Mouse (Mus musculus) forebrain, postnatal 0 days (tissue): ENCODE results near the gene Spata18. TPM values are rescaled to one million over a fixed set of nuclear protein-coding genes. Genes with fewer than 3 reads are reported as not detected.

Experiments used
- ATAC-seq: fragments of 200-750 bp; cut with Nextera tagmentation; 2 replicates; pipeline ENCODE4 v1.8.0; 2017; ENCODE audit warnings: mild to moderate bottlenecking, moderate library complexity
- DNase-seq: peaks from one replicate; pipeline ENCODE4 v3.0.0-alpha.2; 2015
- H3K27ac ChIP-seq: fragments of 300-500 bp; sonication (generic); 2 replicates; pipeline ENCODE4 v1.5.1; 2014; ENCODE audit warnings: low read depth, mild to moderate bottlenecking, antibody characterized with exemption, low read length, moderate library complexity, mixed read lengths
- H3K27me3 ChIP-seq: fragments of 300-500 bp; sonication (generic); 2 replicates; pipeline ENCODE4 v1.6.1; 2014; ENCODE audit warnings: mild to moderate bottlenecking, low read length, mixed read lengths; ENCODE audit not compliant: insufficient read depth
- H3K36me3 ChIP-seq: fragments of 300-500 bp; sonication (generic); 2 replicates; pipeline ENCODE4 v1.6.1; 2014; ENCODE audit warnings: mild to moderate bottlenecking, moderate library complexity; ENCODE audit not compliant: insufficient read depth
- H3K4me1 ChIP-seq: fragments of 300-500 bp; sonication (generic); 2 replicates; pipeline ENCODE4 v1.6.1; 2014; ENCODE audit warnings: antibody characterized with exemption; ENCODE audit not compliant: insufficient read depth
- H3K4me2 ChIP-seq: fragments of 300-500 bp; sonication (generic); 2 replicates; pipeline ENCODE4 v1.6.1; 2014; ENCODE audit warnings: low read depth, mild to moderate bottlenecking, moderate library complexity
- H3K4me3 ChIP-seq: fragments of 300-500 bp; sonication (generic); 2 replicates; pipeline ENCODE4 v1.5.1; 2014; ENCODE audit warnings: low read depth, low read length, mixed read lengths
- H3K9ac ChIP-seq: fragments of 300-500 bp; sonication (generic); 2 replicates; pipeline ENCODE4 v1.6.1; 2014; ENCODE audit warnings: mild to moderate bottlenecking
- H3K9me3 ChIP-seq: fragments of 300-500 bp; sonication (generic); 2 replicates; pipeline ENCODE4 v1.6.1; 2016; ENCODE audit warnings: low read length
- CTCF ChIP-seq: sonication (generic); IDR thresholded peaks from 2 replicates; pipeline ENCODE4 v1.5.1; 2016; ENCODE audit warnings: antibody characterized with exemption, control low read depth, low read depth
- WGBS: fragments of 180-500 bp; shearing (Covaris S2); extraction: QIAGEN DNeasy Blood & Tissue Kit; methylation state at CpG from one replicate; pipeline ENCODE4 v1.1.7; 2014; 5-methylcytosine and 5-hydroxymethylcytosine counted together
- polyA plus RNA-seq: library from polyadenylated mRNA; unstranded; fragments of >200 nt; fragmentation: Nextera tagmentation; extraction: Ambion mirVana; gene quantifications from 2 replicates; pipeline ENCODE4 v1.2.1, GENCODE M21; 2015
- total RNA-seq: library from RNA; depleted of rRNA; stranded (reverse); fragments of >200 nt; gene quantifications from 2 replicates; pipeline ENCODE4 v1.2.3, GENCODE M21; 2014

Gene Spata18
- total and polyA plus RNA-seq, 2 experiments from 2014 or later = 2.2 to 2.6 TPM

- H3K9me3 ChIP-seq = no peaks in the 10 kb centered on the region
- no peaks in the 10 kb centered on the region for H3K27me3 ChIP-seq
- no peak overlapping the region for H3K27ac ChIP-seq
- no peak overlapping the region for H3K4me3 ChIP-seq
- no peaks in the 10 kb centered on the region for H3K4me1 ChIP-seq
- no peaks in the 10 kb centered on the region for H3K36me3 ChIP-seq
- ATAC-seq (no peak), DNase-seq (no peak)
- H3K9ac ChIP-seq = no peak overlapping the region
- 51% methylated on average over 1 of the region's 1 CpGs for WGBS
- H3K4me2 ChIP-seq = no peak overlapping the region
- no peak for TF ChIP-seq CTCF
Measured at GRCm38 (mm10) chr5:73618969-73619368, 32.2 kb upstream of the Spata18 start.

DNA sequence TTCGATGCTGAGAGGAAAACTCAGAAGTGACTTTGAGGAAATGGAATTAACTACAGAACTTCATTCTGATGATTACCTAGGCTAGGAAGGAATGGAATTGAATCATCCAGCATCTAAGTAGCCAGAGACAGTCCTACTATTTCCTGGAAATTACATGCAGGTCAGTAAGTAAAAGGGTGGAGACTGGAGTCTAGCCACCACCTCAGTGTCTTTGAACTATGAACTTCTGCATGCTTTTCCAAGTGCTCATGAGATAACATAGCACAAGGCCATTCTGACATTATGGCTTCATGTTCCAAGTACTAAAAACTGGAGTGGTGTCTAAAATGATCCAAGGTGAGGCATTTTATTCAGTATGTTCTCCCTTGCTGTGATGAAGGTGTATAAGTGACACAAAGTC is 25.7 kb upstream of the Spata18 start:
- no peak for ATAC-seq
- Histone ChIP-seq H3K27me3 (no peaks in the 10 kb centered on the region), H3K4me1 (no peaks in the 10 kb centered on the region), H3K36me3 (no peaks in the 10 kb centered on the region), H3K4me2 (no peak overlapping the region), H3K9me3 (no peaks in the 10 kb centered on the region), H3K27ac (no peak overlapping the region), H3K4me3 (no peak overlapping the region), H3K9ac (no peak overlapping the region)
- 53% methylated on average over 1 of the region's 1 CpGs for WGBS
- TF ChIP-seq CTCF = no peak
- DNase-seq = no peak

- Histone ChIP-seq H3K9me3 (no peaks in the 10 kb centered on the region), H3K9ac (no peak overlapping the region), H3K36me3 (no peaks in the 10 kb centered on the region), H3K27ac (no peak overlapping the region), H3K4me1 (no peaks in the 10 kb centered on the region), H3K27me3 (no peaks in the 10 kb centered on the region), H3K4me2 (no peak overlapping the region), H3K4me3 (no peak overlapping the region)
- no peak for TF ChIP-seq CTCF
- WGBS = 86% methylated on average over 7 of the region's 7 CpGs
- no peak for DNase-seq
- ATAC-seq = peak; percentile 6; the same call in 1 of the 2 replicates
Measured at GRCm38 (mm10) chr5:73626842-73627241, 24.3 kb upstream of the Spata18 start.

DNA sequence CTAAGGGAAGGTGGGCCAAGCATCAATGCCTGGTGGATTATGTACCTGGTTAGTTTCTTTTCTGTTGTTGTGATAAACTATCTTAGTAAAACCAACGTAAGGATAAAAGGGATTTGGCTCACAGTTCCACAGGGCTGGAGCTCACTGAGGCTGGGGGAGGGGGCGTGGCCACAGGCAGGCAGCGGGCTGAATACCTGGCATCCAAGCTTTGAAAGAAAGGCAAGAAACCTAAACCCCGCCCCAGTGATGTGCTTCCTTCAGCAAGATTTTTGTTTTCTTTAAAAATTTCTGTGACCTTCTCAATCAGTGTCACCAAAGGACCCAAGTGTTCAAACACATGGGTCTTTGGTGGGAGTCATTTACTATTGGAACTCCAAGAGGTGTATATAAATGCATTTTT is 23.6 kb upstream of the Spata18 start:
- DNase-seq (no peak), ATAC-seq (no peak)
- H3K4me3 ChIP-seq = no peak overlapping the region
- no peaks in the 10 kb centered on the region for H3K4me1 ChIP-seq
- no peak for TF ChIP-seq CTCF
- no peaks in the 10 kb centered on the region for H3K27me3 ChIP-seq
- no peak overlapping the region for H3K27ac ChIP-seq
- no peak overlapping the region for H3K9ac ChIP-seq
- WGBS = 52% methylated on average over 4 of the region's 4 CpGs
- no peak overlapping the region for H3K4me2 ChIP-seq
- no peaks in the 10 kb centered on the region for H3K9me3 ChIP-seq
- H3K36me3 ChIP-seq = no peaks in the 10 kb centered on the region

GRCm38 (mm10) chr5:73627991-73628390 is 23.2 kb upstream of the Spata18 start:
- WGBS = 81% methylated on average over 15 of the region's 15 CpGs
- Histone ChIP-seq H3K9me3 (no peaks in the 10 kb centered on the region), H3K9ac (no peak overlapping the region), H3K27me3 (no peaks in the 10 kb centered on the region), H3K36me3 (no peaks in the 10 kb centered on the region), H3K4me2 (no peak overlapping the region), H3K27ac (no peak overlapping the region), H3K4me3 (no peak overlapping the region), H3K4me1 (no peaks in the 10 kb centered on the region)
- no peak for TF ChIP-seq CTCF
- DNase-seq (no peak), ATAC-seq (no peak)

DNA sequence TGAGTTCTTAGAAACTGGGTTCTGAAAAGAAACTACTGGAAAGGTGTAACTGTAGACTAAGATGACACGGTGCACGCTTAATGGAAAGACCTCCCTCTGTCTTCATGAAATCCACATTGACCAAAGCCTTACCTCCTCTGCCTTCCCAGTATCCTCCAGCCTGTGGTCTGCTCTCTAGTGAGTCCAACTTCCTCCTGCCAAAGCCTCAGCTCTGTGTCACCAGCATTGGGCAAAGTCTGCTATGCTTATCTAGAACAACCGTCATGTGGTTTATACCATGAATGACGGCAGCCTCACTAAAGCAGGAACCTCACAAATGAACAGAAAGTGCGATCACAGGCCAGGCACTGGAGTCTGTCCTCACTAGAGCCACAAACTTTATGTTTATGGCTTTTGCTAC is 21.0 kb upstream of the Spata18 start:
- Histone ChIP-seq H3K4me1 (no peaks in the 10 kb centered on the region), H3K4me3 (no peak overlapping the region), H3K4me2 (no peak overlapping the region), H3K9me3 (no peaks in the 10 kb centered on the region), H3K27ac (no peak overlapping the region), H3K36me3 (peaks cover 15% of the 10 kb centered on the region), H3K27me3 (no peaks in the 10 kb centered on the region), H3K9ac (no peak overlapping the region)
- 89% methylated on average over 5 of the region's 5 CpGs for WGBS
- ATAC-seq = no peak
- DNase-seq = no peak
- no peak for TF ChIP-seq CTCF

GRCm38 (mm10) chr5:73631001-73631558 is 20.1 kb upstream of the Spata18 start:
- no peaks in the 10 kb centered on the region for H3K9me3 ChIP-seq
- H3K4me3 ChIP-seq = no peak overlapping the region
- ATAC-seq (no peak), DNase-seq (no peak)
- TF ChIP-seq CTCF = no peak
- H3K27me3 ChIP-seq = no peaks in the 10 kb centered on the region
- no peak overlapping the region for H3K4me2 ChIP-seq
- no peak overlapping the region for H3K9ac ChIP-seq
- 37% methylated on average over 10 of the region's 10 CpGs for WGBS
- no peak overlapping the region for H3K27ac ChIP-seq
- H3K36me3 ChIP-seq = peaks cover 20% of the 10 kb centered on the region
- H3K4me1 ChIP-seq = no peaks in the 10 kb centered on the region
